Mouse (Mus musculus): Measurements from ENCODE around the gene Skor1. TPM values are rescaled to one million over a fixed set of nuclear protein-coding genes. Genes with fewer than 3 reads are reported as not detected.

Gene Skor1
- not detected in 2 replicates for polyA plus RNA-seq (2015; fragmentation: Nextera tagmentation; extraction: Ambion mirVana)

DNA sequence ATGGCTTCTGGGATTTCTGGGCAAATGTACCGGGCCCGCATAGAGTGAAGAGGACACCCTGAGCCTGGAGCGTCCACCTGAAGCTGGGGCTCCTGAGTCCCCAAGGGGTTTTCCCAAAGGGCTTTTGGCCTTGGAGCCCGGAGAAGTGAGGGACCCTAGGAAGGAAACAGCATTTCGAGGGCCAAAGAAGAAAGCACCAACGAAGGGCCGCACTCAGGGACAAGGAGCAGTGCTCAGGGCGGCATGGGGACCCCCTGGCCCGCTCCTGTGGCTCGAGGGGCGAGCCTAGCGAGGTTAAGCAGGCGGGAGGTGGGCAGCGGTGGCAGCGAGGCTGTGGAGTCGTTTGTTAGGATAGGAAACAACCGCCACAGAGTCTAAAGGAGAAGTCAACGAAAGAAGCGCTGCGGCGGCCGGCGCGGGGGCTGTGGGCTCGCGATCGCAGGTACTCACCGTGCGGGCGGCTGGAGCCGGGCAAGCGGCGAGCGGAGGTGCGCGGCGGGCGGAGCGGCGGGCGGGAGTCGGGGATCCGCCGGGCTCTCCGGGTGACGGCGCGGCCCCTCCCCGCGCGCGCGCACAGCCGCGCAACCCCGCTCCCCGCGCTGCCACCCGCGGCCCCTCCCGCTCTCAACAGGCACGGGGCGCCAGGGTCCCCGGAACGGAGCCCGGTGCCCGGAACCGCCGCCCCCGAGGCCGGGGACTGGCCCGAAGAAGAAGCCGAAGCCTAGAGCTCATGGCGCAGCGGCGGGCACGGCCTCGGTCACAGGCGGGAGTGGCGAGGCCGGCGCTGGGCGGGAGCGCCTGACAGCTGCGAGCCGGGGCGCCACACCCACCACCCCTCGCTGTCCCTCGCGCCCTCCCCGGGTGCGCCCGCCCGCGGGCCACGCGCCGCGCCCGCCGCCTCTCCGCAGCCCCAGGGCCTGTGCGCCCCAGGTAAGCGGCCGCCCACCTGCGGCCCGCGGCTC, at the start of gene Skor1:
Skor1 (minus strand) TSS at position 552 of the 962 bp plus-strand sequence.
- no peaks in the 10 kb centered on the region for H3K36me3 ChIP-seq (ENCODE audit: insufficient read depth, low read length)
- under 1% methylated on average over 66 of the region's 108 CpGs for WGBS
- H3K9ac ChIP-seq (replicated peaks; ENCODE audit: low read length) = no peak within 1 kb of the TSS
- no peak within 1 kb of the TSS for H3K27ac ChIP-seq (ENCODE audit: low read length)
- peaks cover 35% of the 10 kb centered on the region for H3K4me1 ChIP-seq (ENCODE audit: insufficient read depth, low read length)
- H3K4me3 ChIP-seq (ENCODE audit: low read length) = peak within 1 kb of the TSS; percentile 47
- no peak for ATAC-seq (ENCODE audit: low FRiP score, low TSS enrichment)
- peaks cover 4% of the 10 kb centered on the region for H3K9me3 ChIP-seq (ENCODE audit: low read length)
- peak within 1 kb of the TSS; percentile 77 for H3K4me2 ChIP-seq (replicated peaks; ENCODE audit: low read depth, low read length)
- H3K27me3 ChIP-seq (ENCODE audit: insufficient read depth, low read length) = peaks cover 100% of the 10 kb centered on the region

DNA sequence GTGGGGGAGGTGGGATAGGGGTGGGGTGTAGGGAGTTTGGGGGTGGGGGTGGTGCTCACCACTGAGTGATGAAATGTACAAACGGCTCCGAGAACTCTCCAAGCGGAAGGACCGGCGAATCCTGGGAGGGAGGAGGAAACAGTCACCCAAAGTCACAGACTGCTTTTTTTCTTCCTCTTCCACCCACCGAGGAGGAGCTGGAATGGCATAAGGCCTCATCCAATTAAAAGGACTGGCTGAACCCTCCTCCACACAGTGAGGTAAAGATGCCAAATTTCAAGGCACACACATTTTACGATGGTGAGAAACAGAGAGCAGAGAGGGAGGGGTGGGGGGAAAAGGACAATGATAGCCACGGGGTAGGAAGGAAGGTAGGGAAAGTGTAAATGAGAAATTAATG, 48.5 kb upstream of the Skor1 start:
- Histone ChIP-seq H3K4me3 (ENCODE audit: low read length) (peak overlapping the region; percentile 11), H3K9me3 (ENCODE audit: low read length) (no peaks in the 10 kb centered on the region), H3K4me1 (ENCODE audit: insufficient read depth, low read length) (peaks cover 29% of the 10 kb centered on the region), H3K9ac (replicated peaks; ENCODE audit: low read length) (no peak overlapping the region), H3K27me3 (ENCODE audit: insufficient read depth, low read length) (no peaks in the 10 kb centered on the region), H3K27ac (ENCODE audit: low read length) (peak overlapping the region; percentile 7; the same call in 1 of the 2 replicates), H3K36me3 (ENCODE audit: insufficient read depth, low read length) (0 out of 2 replicates have a peak, but pooled peaks cover 2% of the 10 kb centered on the region), H3K4me2 (replicated peaks; ENCODE audit: low read depth, low read length) (peak overlapping the region; percentile 39)
- ATAC-seq (ENCODE audit: low FRiP score, low TSS enrichment) = peak; percentile 41; the same call in 1 of the 2 replicates
- WGBS = 2% methylated on average over 8 of the region's 8 CpGs

DNA sequence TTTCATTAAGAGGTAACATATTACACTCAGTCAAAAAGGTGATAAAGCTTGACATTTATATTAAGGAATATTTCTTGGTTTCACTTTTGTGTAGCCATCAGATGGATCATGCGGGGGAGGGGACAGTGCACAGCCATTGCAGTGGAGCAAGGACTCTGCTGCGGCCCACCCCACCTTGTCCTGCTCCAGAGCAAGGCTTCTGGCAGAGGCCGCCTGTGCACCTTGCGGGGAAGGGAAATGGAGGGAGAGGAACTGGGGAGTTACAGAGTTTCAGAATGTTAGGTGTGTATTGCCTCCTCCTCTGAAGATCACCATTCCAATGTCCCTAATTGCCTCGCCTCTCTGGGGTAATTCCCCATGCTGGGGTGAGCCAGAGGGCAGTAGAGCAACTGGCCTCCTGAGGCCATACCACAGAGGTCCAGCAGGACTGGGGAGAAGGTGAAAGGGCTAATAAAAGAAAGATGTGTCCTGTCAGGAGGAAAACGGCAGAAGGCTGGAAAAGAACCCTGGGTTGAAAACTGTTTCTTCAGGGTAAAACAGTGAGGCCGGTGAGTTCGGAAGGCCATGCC, 47.4 kb upstream of the Skor1 start:
- Histone ChIP-seq H3K4me1 (ENCODE audit: insufficient read depth, low read length) (peaks cover 29% of the 10 kb centered on the region), H3K27me3 (ENCODE audit: insufficient read depth, low read length) (no peaks in the 10 kb centered on the region), H3K9ac (replicated peaks; ENCODE audit: low read length) (no peak overlapping the region), H3K27ac (ENCODE audit: low read length) (peak overlapping the region; percentile 43; the same call in 1 of the 2 replicates), H3K4me3 (ENCODE audit: low read length) (no peak overlapping the region), H3K4me2 (replicated peaks; ENCODE audit: low read depth, low read length) (no peak overlapping the region; the same call in 1 of the 2 replicates), H3K9me3 (ENCODE audit: low read length) (no peaks in the 10 kb centered on the region), H3K36me3 (ENCODE audit: insufficient read depth, low read length) (no peaks in the 10 kb centered on the region)
- 42% methylated on average over 8 of the region's 8 CpGs for WGBS
- peak; percentile 52; the same call in 1 of the 2 replicates for ATAC-seq (ENCODE audit: low FRiP score, low TSS enrichment)

DNA sequence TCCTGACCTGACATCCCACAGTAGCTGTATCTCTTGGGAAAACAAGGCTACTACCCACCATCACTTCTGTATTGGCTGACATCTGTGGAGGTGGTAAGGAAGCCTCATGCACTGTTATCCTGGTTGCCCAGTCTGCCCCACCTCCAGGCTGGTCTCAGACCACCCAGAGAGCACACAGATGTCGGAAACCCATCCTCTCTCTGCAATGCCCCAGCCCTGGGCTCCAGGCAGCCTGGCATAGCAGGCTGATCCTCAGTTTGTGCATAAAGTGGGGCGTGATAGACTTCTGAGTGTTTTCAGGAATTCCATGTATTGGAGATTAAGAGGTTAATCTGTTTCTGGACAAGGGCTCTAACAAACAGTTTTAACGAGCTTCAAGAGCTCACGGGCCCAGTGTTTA, 46.8 kb upstream of the Skor1 start:
- WGBS = 55% methylated on average over 4 of the region's 4 CpGs
- no peaks in the 10 kb centered on the region for H3K9me3 ChIP-seq (ENCODE audit: low read length)
- H3K4me2 ChIP-seq (replicated peaks; ENCODE audit: low read depth, low read length) = no peak overlapping the region
- H3K36me3 ChIP-seq (ENCODE audit: insufficient read depth, low read length) = no peaks in the 10 kb centered on the region
- H3K27ac ChIP-seq (ENCODE audit: low read length) = no peak overlapping the region
- H3K4me3 ChIP-seq (ENCODE audit: low read length) = no peak overlapping the region
- no peak overlapping the region for H3K9ac ChIP-seq (replicated peaks; ENCODE audit: low read length)
- H3K27me3 ChIP-seq (ENCODE audit: insufficient read depth, low read length) = no peaks in the 10 kb centered on the region
- H3K4me1 ChIP-seq (ENCODE audit: insufficient read depth, low read length) = peaks cover 29% of the 10 kb centered on the region
- ATAC-seq (ENCODE audit: low FRiP score, low TSS enrichment) = no peak

DNA sequence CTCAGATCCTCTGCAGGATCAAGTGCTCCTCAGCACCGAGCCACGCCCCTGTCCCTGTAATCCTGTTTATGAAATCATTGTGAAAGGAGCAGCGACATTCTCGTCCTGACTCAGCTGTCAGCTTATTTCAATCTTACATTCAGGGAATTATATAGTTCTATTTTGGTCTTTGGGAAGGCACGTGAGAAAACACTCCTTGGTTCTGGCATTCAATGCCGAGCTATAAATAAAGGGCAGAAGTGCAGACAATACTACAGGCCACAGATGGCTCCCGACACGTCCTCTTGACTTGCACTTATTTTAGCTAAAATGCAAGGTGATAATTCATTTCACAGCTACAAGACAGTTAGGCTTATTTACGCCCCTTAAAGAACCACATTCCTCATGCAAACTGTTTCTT, 46.0 kb upstream of the Skor1 start:
- H3K4me2 ChIP-seq (replicated peaks; ENCODE audit: low read depth, low read length) = no peak overlapping the region
- H3K9me3 ChIP-seq (ENCODE audit: low read length) = no peaks in the 10 kb centered on the region
- H3K4me3 ChIP-seq (ENCODE audit: low read length) = no peak overlapping the region
- no peaks in the 10 kb centered on the region for H3K27me3 ChIP-seq (ENCODE audit: insufficient read depth, low read length)
- H3K36me3 ChIP-seq (ENCODE audit: insufficient read depth, low read length) = no peaks in the 10 kb centered on the region
- H3K4me1 ChIP-seq (ENCODE audit: insufficient read depth, low read length) = peaks cover 29% of the 10 kb centered on the region
- no peak overlapping the region for H3K27ac ChIP-seq (ENCODE audit: low read length)
- no peak for ATAC-seq (ENCODE audit: low FRiP score, low TSS enrichment)
- H3K9ac ChIP-seq (replicated peaks; ENCODE audit: low read length) = no peak overlapping the region
- 61% methylated on average over 9 of the region's 9 CpGs for WGBS

DNA sequence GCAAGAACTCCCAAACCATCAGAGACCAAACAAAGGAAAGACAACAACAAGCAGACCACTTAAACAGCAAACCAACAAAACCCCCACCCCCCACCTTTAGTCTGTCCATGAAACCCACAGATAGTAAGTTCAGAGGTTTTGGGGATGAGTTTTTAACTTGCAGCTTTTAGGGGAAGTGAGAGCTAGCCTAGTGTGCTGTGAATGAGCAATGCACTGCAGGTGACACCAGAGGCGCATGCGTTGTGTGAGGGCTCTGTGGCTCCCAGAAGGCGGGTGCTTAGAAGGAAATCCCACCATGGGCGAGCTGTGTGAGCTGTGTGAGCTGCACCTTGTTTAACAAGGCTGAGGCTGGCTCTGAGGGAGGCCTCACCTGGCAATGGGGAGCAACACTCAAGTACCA, 44.0 kb upstream of the Skor1 start:
- H3K4me3 ChIP-seq (ENCODE audit: low read length) = no peak overlapping the region
- no peak overlapping the region for H3K9ac ChIP-seq (replicated peaks; ENCODE audit: low read length)
- H3K9me3 ChIP-seq (ENCODE audit: low read length) = no peaks in the 10 kb centered on the region
- WGBS = 92% methylated on average over 4 of the region's 4 CpGs
- H3K4me2 ChIP-seq (replicated peaks; ENCODE audit: low read depth, low read length) = no peak overlapping the region
- H3K4me1 ChIP-seq (ENCODE audit: insufficient read depth, low read length) = peaks cover 24% of the 10 kb centered on the region
- no peak overlapping the region for H3K27ac ChIP-seq (ENCODE audit: low read length)
- no peak for ATAC-seq (ENCODE audit: low FRiP score, low TSS enrichment)
- H3K27me3 ChIP-seq (ENCODE audit: insufficient read depth, low read length) = no peaks in the 10 kb centered on the region
- H3K36me3 ChIP-seq (ENCODE audit: insufficient read depth, low read length) = no peaks in the 10 kb centered on the region

DNA sequence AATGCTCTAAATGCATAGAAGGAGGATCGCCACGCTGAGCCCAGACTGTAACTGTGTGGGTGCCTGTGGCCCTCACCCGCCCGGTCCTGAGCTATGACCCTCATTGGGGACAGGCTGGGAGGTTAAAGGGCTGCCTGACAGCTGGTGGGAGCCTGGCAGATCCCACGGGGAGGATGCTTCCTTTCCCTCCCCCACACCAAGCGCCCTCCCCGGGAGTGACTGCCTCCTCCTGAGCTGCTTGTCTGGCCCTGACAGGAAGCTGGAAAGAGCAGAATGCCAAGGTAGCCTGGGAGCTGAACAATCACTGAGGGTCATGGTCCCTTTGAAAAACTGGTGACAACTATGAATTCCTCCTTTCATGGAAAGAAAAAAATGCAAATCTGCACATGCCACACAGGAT, 38.5 kb upstream of the Skor1 start:
- H3K9me3 ChIP-seq (ENCODE audit: low read length) = no peaks in the 10 kb centered on the region
- WGBS = 28% methylated on average over 7 of the region's 7 CpGs
- no peak overlapping the region for H3K27ac ChIP-seq (ENCODE audit: low read length)
- peaks cover 9% of the 10 kb centered on the region; the same call in 1 of the 2 replicates for H3K4me1 ChIP-seq (ENCODE audit: insufficient read depth, low read length)
- no peak overlapping the region for H3K4me2 ChIP-seq (replicated peaks; ENCODE audit: low read depth, low read length)
- peaks cover 4% of the 10 kb centered on the region; the same call in 1 of the 2 replicates for H3K36me3 ChIP-seq (ENCODE audit: insufficient read depth, low read length)
- H3K4me3 ChIP-seq (ENCODE audit: low read length) = no peak overlapping the region
- H3K9ac ChIP-seq (replicated peaks; ENCODE audit: low read length) = no peak overlapping the region
- ATAC-seq (ENCODE audit: low FRiP score, low TSS enrichment) = no peak
- H3K27me3 ChIP-seq (ENCODE audit: insufficient read depth, low read length) = no peaks in the 10 kb centered on the region

DNA sequence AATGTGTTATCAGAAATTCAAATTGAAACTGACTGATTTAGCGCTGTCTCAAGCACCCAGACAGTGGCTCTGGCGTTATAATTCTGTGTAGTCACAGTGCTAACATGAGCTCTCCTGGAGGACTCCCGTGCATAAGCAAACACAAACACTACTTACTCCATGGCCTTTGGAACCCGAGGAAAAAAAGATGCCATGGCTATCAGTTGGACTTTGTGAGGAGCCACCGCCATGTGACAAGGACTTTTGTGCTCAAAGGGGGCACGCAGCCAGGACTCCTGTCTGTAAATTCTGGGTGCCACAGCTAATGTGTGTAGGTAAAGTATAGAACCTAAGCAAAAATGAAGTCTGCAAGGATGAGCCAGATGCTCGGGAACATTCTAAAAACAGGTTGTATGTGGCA, 36.5 kb upstream of the Skor1 start:
- Histone ChIP-seq H3K9me3 (ENCODE audit: low read length) (no peaks in the 10 kb centered on the region), H3K4me2 (replicated peaks; ENCODE audit: low read depth, low read length) (no peak overlapping the region), H3K4me1 (ENCODE audit: insufficient read depth, low read length) (peaks cover 9% of the 10 kb centered on the region; the same call in 1 of the 2 replicates), H3K4me3 (ENCODE audit: low read length) (no peak overlapping the region), H3K36me3 (ENCODE audit: insufficient read depth, low read length) (peaks cover 4% of the 10 kb centered on the region; the same call in 1 of the 2 replicates), H3K27ac (ENCODE audit: low read length) (no peak overlapping the region), H3K27me3 (ENCODE audit: insufficient read depth, low read length) (no peaks in the 10 kb centered on the region), H3K9ac (replicated peaks; ENCODE audit: low read length) (no peak overlapping the region)
- no peak for ATAC-seq (ENCODE audit: low FRiP score, low TSS enrichment)
- WGBS = 82% methylated on average over 7 of the region's 7 CpGs

DNA sequence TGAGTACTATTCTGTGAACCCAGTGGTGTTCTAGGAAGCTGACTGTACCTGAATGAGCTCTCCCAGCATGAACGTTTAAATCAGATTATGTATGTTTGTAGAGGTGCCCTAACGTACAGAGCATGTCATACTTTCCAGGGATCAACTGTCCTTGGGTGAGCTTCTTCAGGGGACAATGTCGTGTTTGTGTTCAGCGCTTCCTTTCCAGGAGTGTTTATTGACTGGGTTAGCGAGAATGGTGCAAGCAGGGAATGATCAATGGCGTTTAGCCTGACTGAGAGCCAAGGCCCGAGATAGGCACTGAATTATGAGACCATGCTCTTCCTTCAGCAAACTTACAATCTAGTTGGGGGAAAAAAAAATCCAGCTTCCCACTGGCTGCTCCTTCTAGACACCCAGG, 35.1 kb upstream of the Skor1 start:
- WGBS = 68% methylated on average over 7 of the region's 7 CpGs

More for the DNA sequence above, 35.1 kb upstream of the Skor1 start:
- no peaks in the 10 kb centered on the region for H3K27me3 ChIP-seq (ENCODE audit: insufficient read depth, low read length)
- H3K9me3 ChIP-seq (ENCODE audit: low read length) = no peaks in the 10 kb centered on the region
- H3K27ac ChIP-seq (ENCODE audit: low read length) = no peak overlapping the region
- no peak overlapping the region for H3K4me3 ChIP-seq (ENCODE audit: low read length)
- H3K4me1 ChIP-seq (ENCODE audit: insufficient read depth, low read length) = peaks cover 9% of the 10 kb centered on the region; the same call in 1 of the 2 replicates
- H3K9ac ChIP-seq (replicated peaks; ENCODE audit: low read length) = no peak overlapping the region
- no peak for ATAC-seq (ENCODE audit: low FRiP score, low TSS enrichment)
- no peak overlapping the region for H3K4me2 ChIP-seq (replicated peaks; ENCODE audit: low read depth, low read length)
- H3K36me3 ChIP-seq (ENCODE audit: insufficient read depth, low read length) = peaks cover 9% of the 10 kb centered on the region; the same call in 1 of the 2 replicates

Measured in kidney, embryonic 16.5 days (tissue).